Mouse (Mus musculus) olfactory bulb, adult 2 months (tissue): Measurements from ENCODE around the gene 1110017D15Rik. TPM values are rescaled to one million over a fixed set of nuclear protein-coding genes. Genes with fewer than 3 reads are reported as not detected.
A peak's percentile ranks its signal among the peaks of the same experiment; 100 is the strongest.

Experiments
- H3K27ac ChIP-seq: fragments of 200-500 bp; 2 replicates; pipeline ENCODE4 v1.5.1; 2012; ENCODE audit warnings: low read depth, low read length; ENCODE audit not compliant: insufficient read depth
- H3K4me1 ChIP-seq: fragments of 200-500 bp; 2 replicates; pipeline ENCODE4 v1.6.1; 2012; ENCODE audit warnings: low read length; ENCODE audit not compliant: control insufficient read depth, insufficient read depth
- H3K4me3 ChIP-seq: fragments of 200-500 bp; 2 replicates; pipeline ENCODE4 v1.5.1; 2012; ENCODE audit warnings: mild to moderate bottlenecking, low read depth, low read length, moderate library complexity; ENCODE audit not compliant: insufficient read depth
- CTCF ChIP-seq: fragments of 200-500 bp; IDR thresholded peaks from 2 replicates; pipeline ENCODE4 v1.5.1; 2012; ENCODE audit warnings: low read depth, mild to moderate bottlenecking, low read length, moderate library complexity; ENCODE audit not compliant: insufficient read depth
- POLR2A ChIP-seq: fragments of 200-500 bp; IDR thresholded peaks from 2 replicates; pipeline ENCODE4 v1.6.1; 2012; ENCODE audit warnings: mild to moderate bottlenecking, low read depth, low read length, moderate library complexity; ENCODE audit not compliant: insufficient read depth
- WGBS: fragments of 180-500 bp; shearing (Covaris S2); methylation state at CpG from one replicate; pipeline ENCODE4 v1.1.7; 2018; 5-methylcytosine and 5-hydroxymethylcytosine counted together
- polyA plus RNA-seq: library from polyadenylated mRNA; stranded (reverse); fragments of >200 nt; gene quantifications from 2 replicates; pipeline ENCODE4 v1.2.4, GENCODE M21; 2012; ENCODE audit warnings: low replicate concordance; ENCODE audit not compliant: missing spikeins, insufficient read depth, insufficient read length

Gene 1110017D15Rik
- polyA plus RNA-seq, result not detected in 2 replicates

GRCm38 (mm10) chr4:41517233-41517632 is at the start of gene 1110017D15Rik:
Gene 1110017D15Rik (minus strand): TSS chr4:41517333.
- WGBS, result 82% methylated on average over 2 of the region's 2 CpGs
- H3K4me3 ChIP-seq, result no peak within 1 kb of the TSS

GRCm38 (mm10) chr4:41566123-41566522 is 49.0 kb upstream of the 1110017D15Rik start:
- peaks cover 23% of the 10 kb centered on the region for H3K4me1 ChIP-seq
- WGBS, result 17% methylated on average over 3 of the region's 3 CpGs
- peak overlapping the region; percentile 6; the same call in 1 of the 2 replicates for H3K4me3 ChIP-seq
- H3K27ac ChIP-seq, result peak overlapping the region; percentile 78
- TF ChIP-seq POLR2A, result no peak
- TF ChIP-seq CTCF, result no peak

More at GRCm38 (mm10) chr4:41517233-41517632, at the start of gene 1110017D15Rik:
- H3K4me1 ChIP-seq, result peaks cover 17% of the 10 kb centered on the region
- no peak for TF ChIP-seq POLR2A
- TF ChIP-seq CTCF, result no peak
- no peak within 1 kb of the TSS for H3K27ac ChIP-seq

- WGBS, result 86% methylated on average over 5 of the region's 5 CpGs
- Histone ChIP-seq H3K27ac (no peak overlapping the region), H3K4me1 (peaks cover 24% of the 10 kb centered on the region), H3K4me3 (no peak overlapping the region)
- TF ChIP-seq CTCF (no peak), POLR2A (no peak)
Measured at GRCm38 (mm10) chr4:41563297-41563696, 46.2 kb upstream of the 1110017D15Rik start.

- Histone ChIP-seq H3K27ac (no peak overlapping the region), H3K4me1 (peaks cover 26% of the 10 kb centered on the region), H3K4me3 (no peak overlapping the region)
- 56% methylated on average over 3 of the region's 3 CpGs for WGBS
- no peak for TF ChIP-seq CTCF
- TF ChIP-seq POLR2A, result no peak
Measured at GRCm38 (mm10) chr4:41557092-41557491, 40.0 kb upstream of the 1110017D15Rik start.

- TF ChIP-seq CTCF, result no peak
- no peak for TF ChIP-seq POLR2A
- 31% methylated on average over 5 of the region's 5 CpGs for WGBS
- no peak overlapping the region; the same call in 1 of the 2 replicates for H3K27ac ChIP-seq
- H3K4me3 ChIP-seq, result no peak overlapping the region
- peaks cover 26% of the 10 kb centered on the region for H3K4me1 ChIP-seq
Measured at GRCm38 (mm10) chr4:41556311-41556953, 39.3 kb upstream of the 1110017D15Rik start.

GRCm38 (mm10) chr4:41554994-41555663 is 38.0 kb upstream of the 1110017D15Rik start:
- Histone ChIP-seq H3K4me3 (no peak overlapping the region), H3K27ac (no peak overlapping the region), H3K4me1 (peaks cover 26% of the 10 kb centered on the region)
- 58% methylated on average over 14 of the region's 14 CpGs for WGBS
- no peak for TF ChIP-seq POLR2A
- no peak for TF ChIP-seq CTCF

- H3K4me1 ChIP-seq, result peaks cover 23% of the 10 kb centered on the region
- no peak overlapping the region for H3K4me3 ChIP-seq
- 76% methylated on average over 11 of the region's 11 CpGs for WGBS
- TF ChIP-seq POLR2A (no peak), CTCF (no peak)
- no peak overlapping the region for H3K27ac ChIP-seq
Measured at GRCm38 (mm10) chr4:41553116-41553515, 36.0 kb upstream of the 1110017D15Rik start.

GRCm38 (mm10) chr4:41552529-41552928 is 35.4 kb upstream of the 1110017D15Rik start:
- no peak overlapping the region for H3K27ac ChIP-seq
- H3K4me3 ChIP-seq, result no peak overlapping the region
- peaks cover 21% of the 10 kb centered on the region for H3K4me1 ChIP-seq
- TF ChIP-seq CTCF, result peak; percentile 71
- TF ChIP-seq POLR2A, result no peak
- 36% methylated on average over 6 of the region's 6 CpGs for WGBS

- no peak for TF ChIP-seq POLR2A
- TF ChIP-seq CTCF, result no peak
- Histone ChIP-seq H3K4me3 (no peak overlapping the region), H3K4me1 (peaks cover 13% of the 10 kb centered on the region), H3K27ac (no peak overlapping the region)
- WGBS, result 90% methylated on average over 1 of the region's 1 CpGs
Measured at GRCm38 (mm10) chr4:41547086-41547485, 30.0 kb upstream of the 1110017D15Rik start.
